Mouse (Mus musculus): Measurements from ENCODE around the gene Ppcdc. TPM values are rescaled to one million over a fixed set of nuclear protein-coding genes. Genes with fewer than 3 reads are reported as not detected.

The Ppcdc gene
- total RNA-seq, 2 experiments from 2014 or later, result 16.5 to 16.9 TPM

DNA sequence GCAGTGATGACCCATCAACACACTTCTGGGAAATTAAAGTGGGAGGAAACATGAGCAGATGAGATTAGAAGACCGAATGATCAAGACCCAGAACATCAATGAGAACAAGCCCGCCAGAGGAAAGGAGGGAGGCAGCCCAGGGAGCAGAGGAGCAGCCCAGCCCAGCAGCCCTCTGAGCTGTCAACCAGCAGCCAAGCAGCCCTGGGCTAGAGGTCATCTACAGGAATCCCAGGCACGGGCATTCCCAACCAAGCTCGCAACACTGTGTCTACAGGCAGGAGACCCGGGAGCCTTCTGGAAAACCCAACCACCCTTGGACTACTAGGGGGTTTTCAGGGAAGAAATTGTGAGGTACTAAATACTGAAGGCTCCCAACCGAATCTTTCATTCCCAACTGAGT is 15.9 kb downstream of the Ppcdc start:
- no peak for TF ChIP-seq CTCF (conservative IDR thresholded peaks at IDR 0.05)
- no peak overlapping the region for H3K4me3 ChIP-seq
- no peak for DNase-seq (ENCODE audit: low spot score in 2 of 2)
- no peak overlapping the region for H3K27ac ChIP-seq

DNA sequence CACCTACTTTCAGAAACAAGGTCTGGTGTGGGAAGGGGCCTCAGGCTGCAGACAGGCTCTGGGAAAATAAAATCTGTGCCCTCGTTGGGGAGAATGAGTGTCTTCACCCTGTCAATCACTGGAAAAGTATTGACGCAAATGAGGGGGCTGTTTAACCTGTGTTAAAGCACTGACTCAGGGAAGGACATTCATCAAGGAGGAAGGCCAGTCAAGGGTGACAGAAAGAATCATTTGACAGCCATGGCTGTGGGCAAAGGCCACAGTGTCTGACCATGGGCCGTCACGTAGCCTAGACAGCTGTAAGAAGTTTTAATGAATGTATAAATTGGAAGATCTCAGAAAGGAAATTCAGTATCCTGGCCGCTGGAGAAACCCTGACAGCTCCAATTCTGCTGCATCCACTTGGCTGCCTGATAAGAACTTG is 18.2 kb downstream of the Ppcdc start:
- TF ChIP-seq CTCF (conservative IDR thresholded peaks at IDR 0.05), result no peak
- H3K4me3 ChIP-seq, result no peak overlapping the region
- peak overlapping the region; percentile 92; the same call in 1 of the 2 replicates for H3K27ac ChIP-seq
- no peak for DNase-seq (ENCODE audit: low spot score in 2 of 2)

DNA sequence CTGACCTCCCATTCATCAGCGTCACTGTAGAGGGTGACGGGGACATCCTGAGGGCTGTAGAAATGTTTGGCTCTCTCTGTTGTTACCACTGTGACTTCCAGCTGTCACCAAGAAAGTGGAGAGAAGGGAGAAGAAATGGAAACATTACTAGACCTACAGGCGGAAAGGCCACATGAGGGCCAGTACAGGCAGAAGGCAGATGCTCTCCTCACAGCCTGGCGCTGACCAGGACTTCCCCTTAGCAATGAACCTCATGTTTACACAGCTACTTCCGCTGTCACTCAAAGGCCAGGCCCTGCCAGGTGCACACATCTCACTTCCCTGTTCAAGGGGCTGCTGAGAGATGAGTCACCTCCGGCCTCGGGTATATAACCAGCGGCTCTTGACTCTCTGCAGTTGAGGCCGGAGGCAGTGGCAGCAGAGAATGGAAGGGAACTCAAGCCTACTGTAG is 18.8 kb downstream of the Ppcdc start:
- TF ChIP-seq CTCF (conservative IDR thresholded peaks at IDR 0.05), result no peak
- Histone ChIP-seq H3K27ac (peak overlapping the region; percentile 92), H3K4me3 (no peak overlapping the region)
- no peak for DNase-seq (ENCODE audit: low spot score in 2 of 2)

DNA sequence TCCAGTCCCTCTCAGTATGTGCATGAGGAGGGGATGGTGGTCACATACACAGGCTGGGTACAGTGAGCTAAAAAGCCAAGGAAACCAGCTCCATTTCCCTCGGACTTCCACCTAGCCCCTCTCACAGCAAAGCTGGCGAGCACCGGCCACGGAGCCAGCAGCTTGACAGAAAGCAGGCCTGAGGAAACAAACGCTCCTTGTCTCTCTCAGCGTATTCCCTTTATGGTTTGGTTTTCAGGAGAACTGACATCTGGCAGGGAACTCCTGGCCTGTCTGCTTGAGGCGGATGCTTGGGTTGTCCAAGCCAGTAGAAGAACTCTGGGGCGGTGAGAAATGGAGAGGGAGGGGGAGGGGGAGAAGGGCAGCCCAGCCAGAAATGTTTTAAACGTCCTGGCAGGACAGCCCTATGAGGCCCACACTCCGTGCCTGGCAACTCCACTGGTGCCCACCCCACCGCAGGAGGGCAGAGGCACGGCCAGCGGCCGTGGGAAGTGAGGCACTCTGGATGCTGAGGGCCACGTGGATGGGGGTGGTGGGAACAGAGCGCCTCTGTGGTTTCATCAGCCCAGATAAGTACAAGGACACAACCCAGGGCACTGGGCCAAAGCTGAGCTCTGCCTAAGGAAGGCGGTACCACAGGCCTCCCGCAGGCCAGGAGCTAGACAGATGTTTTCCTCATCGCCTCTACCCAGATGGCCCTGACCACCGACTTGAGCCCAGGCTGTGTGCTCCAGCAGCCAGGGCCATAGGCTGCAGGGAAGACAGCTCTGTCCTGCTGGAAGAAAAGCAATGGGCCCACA is 19.4 kb downstream of the Ppcdc start:
- peak; percentile 23 for TF ChIP-seq CTCF (conservative IDR thresholded peaks at IDR 0.05)
- H3K27ac ChIP-seq, result peak overlapping the region; percentile 92
- DNase-seq (ENCODE audit: low spot score in 2 of 2), result peak; percentile 72 to 85
- H3K4me3 ChIP-seq, result peak overlapping the region; percentile 22; the same call in 1 of the 2 replicates

DNA sequence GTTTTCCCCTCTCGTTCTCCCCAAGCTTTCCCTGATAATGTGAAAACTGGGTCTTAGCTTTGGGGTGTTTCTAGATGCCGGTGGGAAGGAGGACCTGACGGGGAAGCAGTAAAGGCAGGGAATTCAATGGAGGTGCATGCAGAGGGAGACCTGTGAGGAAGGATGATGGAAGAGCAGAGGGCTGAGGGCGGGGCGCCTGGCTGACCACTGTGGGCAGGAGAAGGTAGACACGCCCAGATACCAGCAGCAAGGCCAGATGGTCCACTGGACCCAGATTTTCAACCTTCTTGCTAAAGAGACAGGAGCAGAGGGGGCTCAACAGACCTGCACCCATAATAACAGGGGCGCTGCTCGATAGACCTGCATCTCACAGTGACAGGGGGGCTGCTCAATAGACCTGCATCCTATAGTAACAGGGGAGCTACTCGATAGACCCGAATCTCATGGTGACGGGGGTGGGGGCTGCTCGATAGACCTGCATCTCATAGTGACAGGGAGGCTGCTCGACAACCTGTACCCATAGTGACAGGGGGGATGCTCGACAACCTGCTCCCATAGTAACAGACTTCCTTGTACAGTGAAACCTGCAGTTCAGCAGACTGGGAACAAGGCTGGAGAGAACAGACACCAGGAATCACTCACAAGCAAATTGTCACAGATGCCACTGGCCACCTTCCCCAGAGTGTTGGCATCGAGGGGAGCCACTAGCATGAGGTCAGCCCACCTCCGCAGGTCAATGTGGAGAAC is 20.2 kb downstream of the Ppcdc start:
- peak overlapping the region; percentile 92 for H3K27ac ChIP-seq
- DNase-seq (ENCODE audit: low spot score in 2 of 2), result no peak

DNA sequence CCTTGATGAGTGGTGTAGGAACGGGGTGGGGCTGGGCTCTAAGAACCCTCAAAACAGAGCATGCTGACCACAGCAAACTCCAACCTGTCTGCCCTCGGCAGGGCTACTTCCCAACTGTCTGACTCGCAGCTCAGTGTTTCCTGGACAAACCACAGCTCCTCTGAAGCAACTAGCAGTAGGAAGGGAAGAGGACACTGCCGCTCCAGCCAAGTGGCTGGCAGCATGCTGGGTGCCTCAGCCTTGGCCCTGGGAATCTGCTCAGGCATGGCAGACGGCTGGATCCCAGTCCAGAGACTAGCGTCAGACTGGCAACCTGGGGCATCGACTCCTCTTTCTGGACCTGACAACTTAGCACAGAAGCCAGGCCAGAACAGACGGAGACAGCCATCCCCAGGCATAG is 22.6 kb downstream of the Ppcdc start:
- no peak for DNase-seq (ENCODE audit: low spot score in 2 of 2)
- Histone ChIP-seq H3K4me3 (no peak overlapping the region), H3K27ac (peak overlapping the region; percentile 64)
- no peak for TF ChIP-seq CTCF (conservative IDR thresholded peaks at IDR 0.05)

More for the DNA sequence above, 20.2 kb downstream of the Ppcdc start:
- TF ChIP-seq CTCF (conservative IDR thresholded peaks at IDR 0.05), result no peak
- H3K4me3 ChIP-seq, result peak overlapping the region; percentile 22; the same call in 1 of the 2 replicates

DNA sequence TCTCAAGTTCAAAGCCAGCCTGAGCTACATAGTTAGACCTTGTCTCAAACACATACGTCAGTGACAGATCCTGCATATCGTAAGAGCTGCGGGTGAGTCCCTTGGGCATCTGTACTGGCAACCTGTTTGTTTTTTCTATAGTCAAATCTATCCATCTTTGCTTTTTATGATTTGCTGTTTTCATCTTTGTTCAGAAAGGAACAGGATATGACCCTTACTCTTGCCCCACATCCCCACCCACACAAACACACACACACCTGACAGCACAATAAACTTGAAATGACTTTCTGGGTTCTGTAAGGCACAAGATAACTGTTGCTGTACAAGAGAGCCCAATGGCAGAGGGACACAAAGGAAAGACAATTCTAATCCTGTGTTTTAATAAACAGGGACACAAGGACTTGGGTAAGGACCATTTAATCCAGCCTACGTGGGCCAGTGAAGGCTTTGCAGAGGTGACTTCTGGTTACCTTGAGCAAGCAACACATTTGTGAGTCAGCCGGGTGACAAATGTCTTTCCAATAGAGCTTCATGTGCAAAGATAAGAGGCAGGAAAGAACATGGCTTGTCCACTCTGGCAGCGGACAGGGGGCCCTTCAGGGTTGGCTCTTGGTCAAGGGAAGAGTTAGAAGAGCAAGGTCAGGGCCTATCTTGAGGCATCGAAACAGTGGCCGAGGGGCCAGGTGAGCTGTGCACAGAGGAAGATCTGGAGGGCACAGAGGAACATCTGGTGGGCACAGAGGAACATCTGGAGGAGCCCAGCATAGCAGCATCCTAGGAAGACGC is 32.6 kb downstream of the Ppcdc start:
- DNase-seq (ENCODE audit: low spot score in 2 of 2), result no peak
- Histone ChIP-seq H3K4me3 (no peak overlapping the region), H3K27ac (no peak overlapping the region)
- no peak for TF ChIP-seq CTCF (conservative IDR thresholded peaks at IDR 0.05)

DNA sequence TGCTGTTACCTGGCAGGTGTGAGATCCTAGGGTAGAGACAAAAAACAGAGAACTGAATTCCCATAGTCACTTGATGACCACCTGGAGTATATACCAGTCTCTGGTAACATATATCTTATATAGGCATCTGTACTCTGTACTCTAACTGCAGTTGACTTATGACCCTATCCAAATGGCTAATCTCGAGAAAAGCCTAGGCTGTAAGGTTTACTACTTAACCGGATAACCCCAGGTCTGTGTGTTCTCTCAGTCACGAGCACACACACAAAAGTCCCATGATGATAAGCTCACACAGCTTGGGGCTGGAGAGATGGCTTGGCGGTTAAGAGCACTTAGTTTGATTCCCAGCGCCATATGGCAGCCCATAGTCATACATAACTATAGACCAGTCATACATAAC is 33.5 kb downstream of the Ppcdc start:
- Histone ChIP-seq H3K27ac (no peak overlapping the region), H3K4me3 (no peak overlapping the region)
- no peak for TF ChIP-seq CTCF (conservative IDR thresholded peaks at IDR 0.05)
- no peak for DNase-seq (ENCODE audit: low spot score in 2 of 2)

DNA sequence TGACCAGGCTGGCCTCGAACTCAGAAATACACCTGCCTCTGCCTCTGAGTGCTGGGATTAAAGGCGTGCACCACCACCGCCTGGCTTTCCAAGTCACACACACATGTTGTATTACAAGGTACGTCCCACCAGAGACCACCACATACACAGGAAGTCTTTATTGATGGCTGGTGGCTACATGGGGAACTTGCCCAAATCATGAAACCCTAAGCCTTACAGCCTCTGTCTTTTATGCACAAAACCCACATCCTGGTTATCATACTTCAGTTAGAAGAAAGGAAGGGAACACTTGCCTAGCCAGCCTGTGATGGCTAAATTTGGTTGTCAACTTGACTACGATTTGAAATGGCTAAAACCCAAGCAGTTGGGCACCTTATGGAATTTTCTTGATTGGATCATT is 35.9 kb downstream of the Ppcdc start:
- DNase-seq (ENCODE audit: low spot score in 2 of 2), result no peak
- no peak overlapping the region for H3K4me3 ChIP-seq
- H3K27ac ChIP-seq, result no peak overlapping the region
- no peak for TF ChIP-seq CTCF (conservative IDR thresholded peaks at IDR 0.05)

DNA sequence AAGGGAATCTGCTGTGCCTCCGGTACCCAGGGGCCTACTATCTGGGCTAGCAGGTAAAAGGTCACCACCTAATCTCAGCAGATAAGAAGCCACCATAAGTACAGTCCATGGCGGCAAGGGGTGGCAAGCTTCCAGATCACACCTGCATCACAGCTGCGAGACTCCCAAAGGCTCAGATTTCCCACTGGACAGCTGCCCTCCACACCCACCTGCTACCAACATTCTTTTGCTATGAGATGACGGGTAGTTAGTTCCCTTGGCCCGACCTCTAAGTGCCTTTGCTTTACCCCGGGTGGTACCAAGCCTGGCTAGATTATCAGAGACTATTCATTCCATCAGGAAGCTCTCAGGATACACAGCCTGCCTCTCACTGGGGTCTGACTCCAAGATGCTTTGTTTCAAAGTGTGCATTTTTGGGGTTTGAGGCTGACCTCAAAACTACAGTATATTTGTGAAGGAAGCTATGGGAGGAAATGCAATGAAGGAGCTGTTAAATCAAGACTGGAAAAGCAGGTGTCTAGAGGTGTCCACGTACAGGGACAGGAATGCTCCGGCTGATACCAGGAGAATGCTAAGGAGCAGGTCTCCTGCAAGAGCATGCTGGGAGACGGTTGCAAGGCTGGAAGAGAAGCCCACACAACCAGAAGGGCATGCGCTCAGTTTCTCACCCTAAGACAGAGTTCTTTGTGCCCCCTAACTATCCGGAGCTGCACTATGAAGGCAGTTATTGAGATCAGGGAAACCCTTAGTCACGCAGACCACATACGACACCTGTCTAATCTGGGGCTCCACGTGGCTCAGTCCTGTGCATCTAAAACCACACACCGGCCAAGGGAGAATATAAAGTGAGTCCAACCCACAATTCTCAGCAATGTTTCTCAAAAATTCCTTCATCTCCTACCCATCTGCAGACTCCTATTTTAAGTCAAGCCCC is 37.3 kb downstream of the Ppcdc start:
- DNase-seq (ENCODE audit: low spot score in 2 of 2), result no peak
- Histone ChIP-seq H3K27ac (no peak overlapping the region), H3K4me3 (no peak overlapping the region)
- no peak for TF ChIP-seq CTCF (conservative IDR thresholded peaks at IDR 0.05)

DNA sequence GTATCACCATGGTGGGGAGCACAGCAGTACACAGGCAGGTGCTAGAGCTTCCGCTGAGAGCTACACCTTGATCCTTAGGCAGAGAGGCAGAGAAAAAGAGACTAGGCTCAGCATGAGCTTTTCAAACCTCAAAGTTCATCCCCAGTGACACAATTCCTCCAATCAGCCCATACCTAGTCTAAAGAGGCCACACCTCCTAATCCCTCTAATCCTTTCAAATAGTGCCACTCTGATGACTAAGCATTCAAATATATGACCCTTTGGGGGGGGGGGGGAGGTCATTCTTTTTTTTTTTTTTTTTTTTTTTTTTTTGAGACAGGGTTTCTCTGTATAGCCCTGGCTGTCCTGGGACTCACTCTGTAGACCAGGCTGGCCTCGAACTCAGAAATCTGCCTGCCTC is 41.2 kb downstream of the Ppcdc start:
- H3K4me3 ChIP-seq, result no peak overlapping the region
- DNase-seq (ENCODE audit: low spot score in 2 of 2), result no peak
- TF ChIP-seq CTCF (conservative IDR thresholded peaks at IDR 0.05), result no peak
- H3K27ac ChIP-seq, result no peak overlapping the region

DNA sequence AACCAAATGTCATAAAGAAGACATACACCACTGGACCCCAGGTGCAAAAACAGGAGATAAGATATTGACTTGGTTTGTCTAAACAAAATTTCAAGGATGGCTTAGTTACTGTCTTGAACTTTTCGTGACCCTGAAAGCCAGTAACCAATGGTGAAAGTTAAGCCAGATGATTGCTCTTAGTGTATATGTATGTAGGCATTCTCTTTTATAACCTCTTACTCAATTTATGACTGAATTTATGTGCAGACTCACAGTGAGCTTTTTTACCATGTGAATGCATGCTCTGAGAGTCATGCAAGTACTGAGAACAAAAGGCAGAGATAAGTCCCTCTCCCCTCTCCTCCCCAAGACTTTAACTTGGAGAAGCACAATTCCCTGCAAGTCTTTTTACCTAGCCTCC is 47.0 kb downstream of the Ppcdc start:
- TF ChIP-seq CTCF (conservative IDR thresholded peaks at IDR 0.05), result no peak
- no peak overlapping the region for H3K4me3 ChIP-seq

More for the DNA sequence above, 47.0 kb downstream of the Ppcdc start:
- no peak for DNase-seq (ENCODE audit: low spot score in 2 of 2)
- H3K27ac ChIP-seq, result no peak overlapping the region

All from layer of hippocampus, adult 2 months (tissue).